Mouse (Mus musculus): Measurements from ENCODE around the gene Pex5l.

DNA sequence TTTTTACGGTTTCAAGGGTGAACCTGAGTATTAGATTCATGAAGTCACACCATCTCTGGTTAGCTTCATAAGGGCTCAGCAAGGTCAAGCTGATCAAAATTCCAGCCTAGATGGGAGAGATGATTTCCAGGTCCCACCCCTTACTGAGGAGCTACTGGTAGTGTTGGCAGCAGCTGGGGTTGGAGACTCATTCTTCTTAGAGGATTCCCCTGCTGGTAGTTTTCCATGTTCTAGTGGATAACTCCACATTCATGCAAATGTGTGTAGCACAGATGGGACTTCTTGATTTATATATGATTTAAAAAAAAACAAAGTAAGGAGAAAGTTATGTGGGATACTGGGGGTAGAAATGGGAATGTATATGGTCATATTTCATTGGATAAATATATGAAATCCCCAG, 172.8 kb downstream of the Pex5l start:
- TF ChIP-seq CTCF (IDR thresholded peaks at IDR 0.05; ENCODE audit: insufficient read depth, low read length): no peak
- TF ChIP-seq POLR2A (IDR thresholded peaks at IDR 0.05; ENCODE audit: borderline replicate concordance, extremely low read depth, low read depth, low read length): no peak
